Mouse (Mus musculus): Measurements from ENCODE around the gene Hspa5. TPM values are rescaled to one million over a fixed set of nuclear protein-coding genes. Genes with fewer than 3 reads are reported as not detected.
"Not testable (repeated sequence)": the region's sequence is repeated elsewhere in the genome, so short reads cannot be mapped to it uniquely, and the experiment has no call there.

Gene Hspa5
- polyA plus RNA-seq, 1 experiment, result 587 TPM

DNA sequence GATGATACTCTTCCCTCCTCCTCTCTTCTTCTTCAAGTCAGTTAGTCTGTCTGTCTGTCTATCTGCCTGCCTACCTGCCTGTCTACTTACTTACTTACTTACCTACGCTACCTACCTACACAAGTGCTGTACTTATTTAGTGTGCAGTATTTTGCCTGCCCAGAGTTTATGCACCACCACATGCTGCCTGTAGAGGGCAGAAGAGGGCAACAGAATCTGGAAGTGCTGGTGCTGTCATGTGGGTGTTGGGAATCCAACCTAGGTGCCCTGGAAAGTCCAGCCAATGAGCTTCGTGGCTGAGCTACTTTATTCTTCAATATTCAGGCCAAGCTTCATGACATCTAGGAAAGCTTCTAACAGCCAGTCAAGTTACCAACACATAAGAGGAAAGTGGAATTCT is 12.3 kb downstream of the Hspa5 start:
- peak overlapping the region; percentile 78; the same call in 1 of the 2 replicates for H3K4me3 ChIP-seq (ENCODE audit: control insufficient read depth, low read depth, low read length)
- H3K27me3 ChIP-seq (ENCODE audit: control insufficient read depth, insufficient read depth, low read length), result no peaks in the 10 kb centered on the region
- no peaks in the 10 kb centered on the region for H3K4me1 ChIP-seq (ENCODE audit: control insufficient read depth, insufficient read depth, low read length)
- no peak overlapping the region for H3K27ac ChIP-seq (ENCODE audit: control insufficient read depth, insufficient read depth, low read depth, low read length)
- H3K36me3 ChIP-seq (ENCODE audit: control insufficient read depth, insufficient read depth, low read length), result no peaks in the 10 kb centered on the region; the same call in 1 of the 2 replicates
- TF ChIP-seq POLR2A (IDR thresholded peaks at IDR 0.05; ENCODE audit: control insufficient read depth, low read depth, low read length) (no peak), CTCF (IDR thresholded peaks at IDR 0.05; ENCODE audit: control insufficient read depth, insufficient read depth, insufficient replicate concordance, low read depth, low read length) (peak; percentile 83; the same call in 1 of the 2 replicates)

DNA sequence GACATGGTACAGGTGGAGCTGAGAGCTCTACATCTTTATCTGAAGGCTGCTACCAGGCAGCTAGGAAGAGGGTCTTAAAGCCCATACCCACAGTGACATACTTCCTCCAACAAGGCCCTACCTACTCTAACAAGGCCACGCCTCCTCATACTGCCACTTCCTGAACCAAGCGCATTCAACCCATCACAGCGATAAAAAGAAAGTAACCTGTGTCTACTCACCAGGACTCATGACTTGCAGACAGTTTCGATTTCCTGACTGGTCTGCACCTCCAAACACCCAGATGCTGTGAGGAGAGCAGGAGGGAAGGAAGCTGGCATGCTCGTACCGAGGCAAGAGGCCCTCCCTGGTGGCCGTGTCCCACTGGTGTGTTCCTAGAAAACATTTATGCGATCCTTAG is 18.5 kb downstream of the Hspa5 start:
- no peak overlapping the region for H3K4me3 ChIP-seq (ENCODE audit: control insufficient read depth, low read depth, low read length)
- TF ChIP-seq CTCF (IDR thresholded peaks at IDR 0.05; ENCODE audit: control insufficient read depth, insufficient read depth, insufficient replicate concordance, low read depth, low read length) (no peak), POLR2A (IDR thresholded peaks at IDR 0.05; ENCODE audit: control insufficient read depth, low read depth, low read length) (no peak)
- H3K4me1 ChIP-seq (ENCODE audit: control insufficient read depth, insufficient read depth, low read length), result no peaks in the 10 kb centered on the region
- H3K36me3 ChIP-seq (ENCODE audit: control insufficient read depth, insufficient read depth, low read length), result no peaks in the 10 kb centered on the region; the same call in 1 of the 2 replicates
- H3K27me3 ChIP-seq (ENCODE audit: control insufficient read depth, insufficient read depth, low read length), result no peaks in the 10 kb centered on the region
- H3K27ac ChIP-seq (ENCODE audit: control insufficient read depth, insufficient read depth, low read depth, low read length), result no peak overlapping the region

DNA sequence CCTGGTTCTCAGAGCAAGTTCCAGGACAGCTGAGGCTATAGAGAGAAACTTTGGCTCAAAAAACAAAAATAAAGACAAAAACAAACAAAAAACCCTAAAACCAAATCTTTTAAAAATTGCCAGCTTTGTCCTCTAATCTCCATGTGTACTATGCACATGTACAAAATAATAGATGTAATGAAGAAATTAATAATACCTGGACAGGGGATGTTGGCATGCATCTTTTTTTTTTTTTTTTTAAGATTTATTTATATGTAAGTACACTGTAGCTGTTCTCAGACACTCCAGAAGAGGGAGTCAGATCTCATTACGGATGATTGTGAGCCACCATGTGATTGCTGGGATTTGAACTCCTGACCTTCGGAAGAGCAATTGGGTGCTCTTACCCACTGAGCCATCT is 20.8 kb downstream of the Hspa5 start:
- not testable (repeated sequence) for H3K36me3 ChIP-seq (ENCODE audit: control insufficient read depth, insufficient read depth, low read length); H3K4me3 ChIP-seq (ENCODE audit: control insufficient read depth, low read depth, low read length); H3K4me1 ChIP-seq (ENCODE audit: control insufficient read depth, insufficient read depth, low read length); H3K27me3 ChIP-seq (ENCODE audit: control insufficient read depth, insufficient read depth, low read length); H3K27ac ChIP-seq (ENCODE audit: control insufficient read depth, insufficient read depth, low read depth, low read length)

DNA sequence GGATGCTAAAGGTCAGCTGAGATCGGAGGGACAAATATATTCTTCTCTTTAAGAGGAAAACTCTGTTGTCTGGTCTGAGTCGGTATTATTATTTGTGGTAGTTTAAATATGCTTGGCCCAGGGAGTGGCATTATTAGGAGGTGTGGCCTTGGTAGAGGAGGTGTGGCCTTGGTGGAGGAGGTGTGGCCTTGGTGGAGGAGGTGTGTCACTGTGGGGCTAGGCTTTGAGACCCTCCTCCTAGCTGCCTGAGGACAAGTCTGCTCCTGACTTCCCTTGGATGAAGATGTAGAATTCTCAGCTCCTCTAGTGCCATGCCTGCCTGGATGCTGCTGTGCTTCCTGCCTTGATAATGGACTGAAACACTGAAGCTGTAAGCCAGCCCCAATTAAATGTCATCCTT is 22.7 kb downstream of the Hspa5 start:
- TF ChIP-seq POLR2A (IDR thresholded peaks at IDR 0.05; ENCODE audit: control insufficient read depth, low read depth, low read length) (no peak), CTCF (IDR thresholded peaks at IDR 0.05; ENCODE audit: control insufficient read depth, insufficient read depth, insufficient replicate concordance, low read depth, low read length) (no peak)
- H3K4me1 ChIP-seq (ENCODE audit: control insufficient read depth, insufficient read depth, low read length), result peaks cover 3% of the 10 kb centered on the region; the same call in 1 of the 2 replicates
- no peaks in the 10 kb centered on the region; the same call in 1 of the 2 replicates for H3K36me3 ChIP-seq (ENCODE audit: control insufficient read depth, insufficient read depth, low read length)
- H3K27ac ChIP-seq (ENCODE audit: control insufficient read depth, insufficient read depth, low read depth, low read length), result no peak overlapping the region
- no peaks in the 10 kb centered on the region for H3K27me3 ChIP-seq (ENCODE audit: control insufficient read depth, insufficient read depth, low read length)
- H3K4me3 ChIP-seq (ENCODE audit: control insufficient read depth, low read depth, low read length), result no peak overlapping the region

DNA sequence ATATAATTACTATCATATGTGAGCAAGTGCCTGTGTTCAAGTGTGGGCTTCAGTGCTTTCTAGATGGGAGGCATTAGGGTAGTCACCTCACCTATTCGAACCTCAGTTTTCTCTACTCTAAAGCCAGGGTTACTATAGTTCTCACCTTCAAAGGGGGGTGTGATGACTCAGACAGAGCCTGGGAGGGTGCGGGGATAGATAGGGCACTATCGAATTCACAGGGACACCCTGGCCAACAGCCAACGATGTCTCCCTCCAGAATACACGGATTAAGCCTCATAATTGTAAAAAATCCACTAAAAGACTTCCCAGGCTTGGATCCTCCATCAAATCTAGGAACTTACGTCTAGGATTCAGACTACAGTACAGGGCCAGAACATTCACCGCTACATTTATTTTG is 23.7 kb downstream of the Hspa5 start:
- H3K27ac ChIP-seq (ENCODE audit: control insufficient read depth, insufficient read depth, low read depth, low read length), result no peak overlapping the region
- no peaks in the 10 kb centered on the region; the same call in 1 of the 2 replicates for H3K36me3 ChIP-seq (ENCODE audit: control insufficient read depth, insufficient read depth, low read length)
- H3K4me1 ChIP-seq (ENCODE audit: control insufficient read depth, insufficient read depth, low read length), result peaks cover 7% of the 10 kb centered on the region
- H3K4me3 ChIP-seq (ENCODE audit: control insufficient read depth, low read depth, low read length), result no peak overlapping the region
- TF ChIP-seq CTCF (IDR thresholded peaks at IDR 0.05; ENCODE audit: control insufficient read depth, insufficient read depth, insufficient replicate concordance, low read depth, low read length), result no peak
- no peak for TF ChIP-seq POLR2A (IDR thresholded peaks at IDR 0.05; ENCODE audit: control insufficient read depth, low read depth, low read length)
- no peaks in the 10 kb centered on the region for H3K27me3 ChIP-seq (ENCODE audit: control insufficient read depth, insufficient read depth, low read length)

DNA sequence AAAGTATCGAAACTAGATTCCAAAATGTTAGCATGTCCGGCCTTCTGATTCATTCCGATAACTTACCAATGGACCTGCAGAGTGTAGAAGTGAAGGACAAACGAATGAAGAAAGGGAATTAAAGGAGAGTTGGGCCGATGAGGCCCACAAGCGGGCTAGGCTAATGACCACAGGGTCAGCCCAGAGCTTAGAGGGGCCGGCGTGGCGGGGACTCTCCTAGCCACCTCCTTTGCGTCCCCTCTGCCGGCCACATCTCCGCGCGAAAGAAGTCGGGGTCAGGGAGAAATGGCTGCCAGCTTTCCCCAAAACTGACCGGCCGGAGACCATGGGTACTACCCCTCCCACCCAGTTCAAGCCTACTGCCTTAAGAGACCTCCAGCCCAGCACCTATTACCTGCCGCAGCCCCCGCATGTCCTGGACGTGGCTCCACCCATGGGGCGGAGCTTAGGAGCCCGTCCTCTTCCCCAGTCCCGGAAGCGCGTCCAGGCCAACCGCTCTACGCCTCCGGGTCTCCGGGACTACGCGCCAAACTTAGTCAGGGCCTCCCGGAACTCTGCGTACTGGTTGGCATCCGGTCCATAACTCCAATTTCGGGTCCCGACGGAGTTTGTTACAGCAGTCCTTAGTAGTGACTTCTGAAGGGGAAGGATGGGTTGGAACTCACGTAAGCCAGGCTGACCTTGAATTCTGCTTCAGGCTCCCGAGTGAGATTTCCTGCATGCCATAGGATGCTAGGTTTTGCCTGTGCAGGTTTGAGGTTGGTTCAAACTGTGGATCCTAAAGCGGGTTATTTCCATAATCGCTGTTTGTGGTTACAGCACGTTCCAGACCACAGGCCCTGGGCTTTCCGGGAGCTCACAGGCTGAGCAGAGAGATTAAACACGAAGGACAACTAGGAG is 27.8 kb downstream of the Hspa5 start, which contains the start of gene Rabepk:
Gene Rabepk (minus strand): TSS at position 556 of the 900 bp plus-strand sequence.
- peak within 1 kb of the TSS; percentile 93 for H3K27ac ChIP-seq (ENCODE audit: control insufficient read depth, insufficient read depth, low read depth, low read length)
- no peak for TF ChIP-seq CTCF (IDR thresholded peaks at IDR 0.05; ENCODE audit: control insufficient read depth, insufficient read depth, insufficient replicate concordance, low read depth, low read length)
- TF ChIP-seq POLR2A (IDR thresholded peaks at IDR 0.05; ENCODE audit: control insufficient read depth, low read depth, low read length), result peak; percentile 94
- peak within 1 kb of the TSS; percentile 100 for H3K4me3 ChIP-seq (ENCODE audit: control insufficient read depth, low read depth, low read length)
- peaks cover 10% of the 10 kb centered on the region for H3K4me1 ChIP-seq (ENCODE audit: control insufficient read depth, insufficient read depth, low read length)
- no peaks in the 10 kb centered on the region for H3K36me3 ChIP-seq (ENCODE audit: control insufficient read depth, insufficient read depth, low read length)
- H3K27me3 ChIP-seq (ENCODE audit: control insufficient read depth, insufficient read depth, low read length), result no peaks in the 10 kb centered on the region

DNA sequence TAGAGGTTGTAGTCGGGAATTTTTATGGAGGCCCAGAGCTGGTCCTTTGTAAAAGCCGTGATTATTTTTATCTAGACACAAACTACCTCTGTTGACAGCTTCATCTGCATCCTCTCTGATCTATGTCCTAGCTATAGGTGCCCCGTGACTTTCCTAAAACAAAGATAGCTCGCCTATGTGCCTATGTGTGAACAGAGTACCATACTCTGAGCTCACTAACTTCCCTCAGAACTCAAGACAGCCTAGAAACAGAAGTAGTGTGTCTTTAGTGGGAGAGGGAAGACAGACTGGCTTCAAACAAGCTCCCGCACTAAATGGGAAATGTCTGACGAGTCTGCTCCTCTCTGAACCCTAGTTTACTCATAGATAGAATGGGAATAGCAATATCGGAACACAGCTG is 28.6 kb downstream of the Hspa5 start:
- Histone ChIP-seq H3K4me3 (ENCODE audit: control insufficient read depth, low read depth, low read length) (peak overlapping the region; percentile 63; the same call in 1 of the 2 replicates), H3K36me3 (ENCODE audit: control insufficient read depth, insufficient read depth, low read length) (no peaks in the 10 kb centered on the region; the same call in 1 of the 2 replicates), H3K27me3 (ENCODE audit: control insufficient read depth, insufficient read depth, low read length) (no peaks in the 10 kb centered on the region), H3K4me1 (ENCODE audit: control insufficient read depth, insufficient read depth, low read length) (peaks cover 10% of the 10 kb centered on the region), H3K27ac (ENCODE audit: control insufficient read depth, insufficient read depth, low read depth, low read length) (peak overlapping the region; percentile 52)
- no peak for TF ChIP-seq POLR2A (IDR thresholded peaks at IDR 0.05; ENCODE audit: control insufficient read depth, low read depth, low read length)
- no peak for TF ChIP-seq CTCF (IDR thresholded peaks at IDR 0.05; ENCODE audit: control insufficient read depth, insufficient read depth, insufficient replicate concordance, low read depth, low read length)
